Mouse (Mus musculus) brain, embryonic 14.5 days (tissue): ENCODE results near the gene Zdhhc18.

Experiments
- CTCF ChIP-seq: fragments of 200-500 bp; IDR thresholded peaks from 2 replicates; pipeline ENCODE4 v1.5.1; 2012; ENCODE audit warnings: inconsistent platforms, mild to moderate bottlenecking, moderate library complexity, borderline replicate concordance; ENCODE audit not compliant: insufficient read depth, insufficient read length; ENCODE audit errors: extremely low read depth
- POLR2A ChIP-seq: fragments of 200-500 bp; IDR thresholded peaks from 2 replicates; pipeline ENCODE4 v1.6.1; 2012; ENCODE audit warnings: mild to moderate bottlenecking, inconsistent platforms, borderline replicate concordance; ENCODE audit not compliant: poor library complexity, insufficient read depth, insufficient read length, severe bottlenecking; ENCODE audit errors: extremely low read depth

GRCm38 (mm10) chr4:133605330-133605729 lies 44.6 kb downstream of the Zdhhc18 start:
- TF ChIP-seq POLR2A, result no peak
- TF ChIP-seq CTCF, result no peak
